Mouse (Mus musculus): ENCODE measurements around the gene Cd19. TPM values are rescaled to one million over a fixed set of nuclear protein-coding genes. Genes with fewer than 3 reads are reported as not detected.

The Cd19 gene
- polyA plus RNA-seq, 2 experiments = 0.30 to 0.34 TPM

- H3K4me1 ChIP-seq (replicated peaks; ENCODE audit: control insufficient read depth in 2 of 2, insufficient read depth in 2 of 2, low read length in 1 of 2) = peaks cover 4 to 12% of the 10 kb centered on the region in 2 experiments
- TF ChIP-seq EP300 (IDR thresholded peaks at IDR 0.05; ENCODE audit: low read depth) (no peak; the same call in 1 of the 2 replicates), CTCF (IDR thresholded peaks at IDR 0.05; ENCODE audit: low read depth) (peak; percentile 90)
- DNase-seq (ENCODE audit: low read depth in 3 of 3, low spot score in 3 of 3) (peak; percentile 95), ATAC-seq (ENCODE audit: insufficient read depth) (peak; percentile 96)
- 0% methylated on average over 33 of the region's 33 CpGs for WGBS (ENCODE audit: insufficient replicate concordance)
- H3K27ac ChIP-seq = peak within 1 kb of the TSS; percentile 19
- H3K4me2 ChIP-seq (ENCODE audit: low read depth) = peak within 1 kb of the TSS; percentile 96
- no peaks in the 10 kb centered on the region for H3K9me3 ChIP-seq (ENCODE audit: control insufficient read depth, low read length)
- H3K4me3 ChIP-seq (ENCODE audit: insufficient read depth in 1 of 2, low read depth in 2 of 2, low read length in 2 of 2) = peak within 1 kb of the TSS; percentile 84 to 89
- peaks cover under 1% of the 10 kb centered on the region for H3K36me3 ChIP-seq (replicated peaks; ENCODE audit: control insufficient read depth, insufficient read depth, low read depth)
- H3K9ac ChIP-seq (replicated peaks) = peak within 1 kb of the TSS; percentile 76
- H3K27me3 ChIP-seq (ENCODE audit: control insufficient read depth, insufficient read depth, low read length) = no peaks in the 10 kb centered on the region; the same call in 1 of the 2 replicates
These were observed 37.2 kb downstream of the Cd19 start, which contains the start of gene Spns1 for GRCm38 (mm10) chr7:126377278-126378158. Spns1 (minus strand) TSS chr7:126377450.

GRCm38 (mm10) chr7:126376903-126377277, 37.8 kb downstream of the Cd19 start:
- TF ChIP-seq CTCF (IDR thresholded peaks at IDR 0.05; ENCODE audit: low read depth) = no peak
- Histone ChIP-seq H3K9ac (replicated peaks) (peak overlapping the region; percentile 76), H3K4me1 (replicated peaks; ENCODE audit: control insufficient read depth in 2 of 2, insufficient read depth in 2 of 2, low read length in 1 of 2) (peaks cover 4 to 12% of the 10 kb centered on the region in 2 experiments), H3K27ac (peak overlapping the region; percentile 19; the same call in 1 of the 2 replicates), H3K4me3 (ENCODE audit: insufficient read depth in 1 of 2, low read depth in 2 of 2, low read length in 2 of 2) (peak overlapping the region; percentile 84 to 89), H3K27me3 (ENCODE audit: control insufficient read depth, insufficient read depth, low read length) (no peaks in the 10 kb centered on the region; the same call in 1 of the 2 replicates), H3K36me3 (replicated peaks; ENCODE audit: control insufficient read depth, insufficient read depth, low read depth) (peaks cover 4% of the 10 kb centered on the region), H3K4me2 (ENCODE audit: low read depth) (peak overlapping the region; percentile 96), H3K9me3 (ENCODE audit: control insufficient read depth, low read length) (no peaks in the 10 kb centered on the region)
- ATAC-seq (ENCODE audit: insufficient read depth) = peak; percentile 58
- no peak for DNase-seq (ENCODE audit: low read depth in 3 of 3, low spot score in 3 of 3)
- 1% methylated on average over 27 of the region's 27 CpGs for WGBS (ENCODE audit: insufficient replicate concordance)

- no peak for ATAC-seq (ENCODE audit: insufficient read depth)
- H3K36me3 ChIP-seq (replicated peaks; ENCODE audit: control insufficient read depth, insufficient read depth, low read depth) = peaks cover 4% of the 10 kb centered on the region
- no peak overlapping the region for H3K9ac ChIP-seq (replicated peaks)
- no peak for DNase-seq (ENCODE audit: low read depth in 3 of 3, low spot score in 3 of 3)
- H3K27ac ChIP-seq = no peak overlapping the region
- no peaks in the 10 kb centered on the region for H3K9me3 ChIP-seq (ENCODE audit: control insufficient read depth, low read length)
- 64% methylated on average over 5 of the region's 5 CpGs for WGBS (ENCODE audit: insufficient replicate concordance)
- TF ChIP-seq EP300 (IDR thresholded peaks at IDR 0.05; ENCODE audit: low read depth) (no peak), CTCF (IDR thresholded peaks at IDR 0.05; ENCODE audit: low read depth) (peak; percentile 45; the same call in 1 of the 2 replicates)
- H3K4me2 ChIP-seq (ENCODE audit: low read depth) = no peak overlapping the region
- H3K4me1 ChIP-seq (replicated peaks; ENCODE audit: control insufficient read depth in 2 of 2, insufficient read depth in 2 of 2, low read length in 1 of 2) = peaks cover 4 to 12% of the 10 kb centered on the region in 2 experiments
- H3K4me3 ChIP-seq (ENCODE audit: insufficient read depth in 1 of 2, low read depth in 2 of 2, low read length in 2 of 2) = no peak overlapping the region
- H3K27me3 ChIP-seq (ENCODE audit: control insufficient read depth, insufficient read depth, low read length) = no peaks in the 10 kb centered on the region; the same call in 1 of the 2 replicates
These were observed 39.7 kb downstream of the Cd19 start for GRCm38 (mm10) chr7:126375012-126375411.

GRCm38 (mm10) chr7:126374526-126374925, 40.2 kb downstream of the Cd19 start:
- no peak overlapping the region for H3K9ac ChIP-seq (replicated peaks)
- no peak overlapping the region for H3K4me3 ChIP-seq (ENCODE audit: insufficient read depth in 1 of 2, low read depth in 2 of 2, low read length in 2 of 2)
- WGBS (ENCODE audit: insufficient replicate concordance) = 58% methylated on average over 6 of the region's 6 CpGs
- peaks cover 4 to 12% of the 10 kb centered on the region in 2 experiments for H3K4me1 ChIP-seq (replicated peaks; ENCODE audit: control insufficient read depth in 2 of 2, insufficient read depth in 2 of 2, low read length in 1 of 2)
- TF ChIP-seq CTCF (IDR thresholded peaks at IDR 0.05; ENCODE audit: low read depth) (no peak), EP300 (IDR thresholded peaks at IDR 0.05; ENCODE audit: low read depth) (no peak)
- ATAC-seq (ENCODE audit: insufficient read depth) (no peak), DNase-seq (ENCODE audit: low read depth in 3 of 3, low spot score in 3 of 3) (no peak)
- H3K27ac ChIP-seq = no peak overlapping the region
- no peaks in the 10 kb centered on the region for H3K27me3 ChIP-seq (ENCODE audit: control insufficient read depth, insufficient read depth, low read length)
- H3K4me2 ChIP-seq (ENCODE audit: low read depth) = no peak overlapping the region
- peaks cover 4% of the 10 kb centered on the region for H3K36me3 ChIP-seq (replicated peaks; ENCODE audit: control insufficient read depth, insufficient read depth, low read depth)
- no peaks in the 10 kb centered on the region for H3K9me3 ChIP-seq (ENCODE audit: control insufficient read depth, low read length)

- TF ChIP-seq EP300 (IDR thresholded peaks at IDR 0.05; ENCODE audit: low read depth) (no peak), CTCF (IDR thresholded peaks at IDR 0.05; ENCODE audit: low read depth) (no peak)
- no peaks in the 10 kb centered on the region for H3K9me3 ChIP-seq (ENCODE audit: control insufficient read depth, low read length)
- no peak overlapping the region for H3K4me2 ChIP-seq (ENCODE audit: low read depth)
- H3K27ac ChIP-seq = no peak overlapping the region
- no peak overlapping the region for H3K4me3 ChIP-seq (ENCODE audit: insufficient read depth in 1 of 2, low read depth in 2 of 2, low read length in 2 of 2)
- no peak overlapping the region for H3K9ac ChIP-seq (replicated peaks)
- ATAC-seq (ENCODE audit: insufficient read depth) (no peak), DNase-seq (ENCODE audit: low read depth in 3 of 3, low spot score in 3 of 3) (no peak)
- H3K4me1 ChIP-seq (replicated peaks; ENCODE audit: control insufficient read depth in 2 of 2, insufficient read depth in 2 of 2, low read length in 1 of 2) = peaks cover 4 to 8% of the 10 kb centered on the region in 2 experiments
- H3K27me3 ChIP-seq (ENCODE audit: control insufficient read depth, insufficient read depth, low read length) = no peaks in the 10 kb centered on the region
- H3K36me3 ChIP-seq (replicated peaks; ENCODE audit: control insufficient read depth, insufficient read depth, low read depth) = peaks cover 4% of the 10 kb centered on the region
- WGBS (ENCODE audit: insufficient replicate concordance) = 78% methylated on average over 9 of the region's 9 CpGs
These were observed 41.7 kb downstream of the Cd19 start for GRCm38 (mm10) chr7:126373007-126373406.
